Mouse (Mus musculus) embryo, embryonic 11 days (tissue): Measurements from ENCODE around the gene Gdf10.
A peak's percentile ranks its signal among the peaks of the same experiment; 100 is the strongest.

ENCODE experiments used
- DNase-seq: peaks from one replicate; pipeline ENCODE4 v3.0.0-alpha.2; 2015

Gdf10 gene

GRCm38 (mm10) chr14:33940739-33941138 is 17.4 kb downstream of the Gdf10 start, which contains the start of gene Gdf2:
TSS of gene Gdf2 (plus strand) at chr14:33941039.
- DNase-seq, result no peak

- DNase-seq, result no peak
Measured at GRCm38 (mm10) chr14:33942222-33942621, 18.8 kb downstream of the Gdf10 start.

- DNase-seq, result no peak
Measured at GRCm38 (mm10) chr14:33946125-33946524, 22.7 kb downstream of the Gdf10 start.

GRCm38 (mm10) chr14:33952233-33952981 is 29.0 kb downstream of the Gdf10 start:
- no peak for DNase-seq

GRCm38 (mm10) chr14:33953761-33954160 is 30.4 kb downstream of the Gdf10 start, which contains the start of gene Rbp3:
TSS of gene Rbp3 (plus strand) at chr14:33954003.
- DNase-seq, result no peak

GRCm38 (mm10) chr14:33956055-33956454 is 32.7 kb downstream of the Gdf10 start:
- no peak for DNase-seq

GRCm38 (mm10) chr14:33958186-33958585 is 34.8 kb downstream of the Gdf10 start:
- no peak for DNase-seq

- no peak for DNase-seq
Measured at GRCm38 (mm10) chr14:33958841-33959240, 35.5 kb downstream of the Gdf10 start.

GRCm38 (mm10) chr14:33959341-33959740 is 36.0 kb downstream of the Gdf10 start:
- peak; percentile 79 for DNase-seq

GRCm38 (mm10) chr14:33965675-33966074 is 42.3 kb downstream of the Gdf10 start:
- peak; percentile 44 for DNase-seq

- peak; percentile 56 for DNase-seq
Measured at GRCm38 (mm10) chr14:33972679-33973078, 49.3 kb downstream of the Gdf10 start.

- peak; percentile 8 for DNase-seq
Measured at GRCm38 (mm10) chr14:33974752-33975151, 51.4 kb downstream of the Gdf10 start.

- DNase-seq, result peak; percentile 18
Measured at GRCm38 (mm10) chr14:33977748-33978147, 54.4 kb downstream of the Gdf10 start.

GRCm38 (mm10) chr14:33978604-33979059 is 55.2 kb downstream of the Gdf10 start, which contains the start of gene Zfp488:
TSS of gene Zfp488 (minus strand) at chr14:33978764.
- peak; percentile 73 for DNase-seq
